In genomic region chr13:95419204-95419749, GRCm38 (mm10) we compare ENCODE assay signal across 12 mouse cellular contexts. TPM values are rescaled to one million over a fixed set of nuclear protein-coding genes. Genes with fewer than 3 reads are reported as not detected.
A peak's percentile ranks its signal among the peaks of the same experiment; 100 is the strongest.
DNase-seq lines count a peak whose midpoint lies in the region; ATAC-seq and TF ChIP-seq lines count a peak whose summit lies in the region.
"Had no signal": no experiment of that assay in that cellular context is flagged by ENCODE, and none has a peak within 500 bp of the region (broad histone marks: within the 10 kb centered on the region; RNA-seq: fewer than 3 reads in every experiment).

No protein-coding gene starts in this region.

- WGBS in embryonic facial prominence, embryonic 11.5 days: 37% methylated on average over 8 of the region's 8 CpGs
- 21% methylated on average over 8 of the region's 8 CpGs for WGBS in hindbrain, postnatal 0 days
- 36% methylated on average over 8 of the region's 8 CpGs for WGBS in liver, embryonic 12.5 days (ENCODE audit: insufficient replicate concordance)

- TF ChIP-seq CTCF in hindbrain, postnatal 0 days (IDR thresholded peaks at IDR 0.05; ENCODE audit: low read depth): no peak

- DNase-seq in right cerebral cortex, postnatal 4 days: peak; percentile 19
- no peak for DNase-seq in right cerebral cortex, postnatal 14 days
- DNase-seq in embryonic facial prominence, embryonic 11.5 days (ENCODE audit: low spot score): peak; percentile 31
- DNase-seq in hindbrain, postnatal 0 days (ENCODE audit: low spot score): peak; percentile 80
- no peak for DNase-seq in cerebellum, postnatal 4 days (ENCODE audit: low spot score in 2 of 2)
- DNase-seq in cerebellum, adult 9-11 months: no peak

- no peaks in the 10 kb centered on the region for H3K9me3 ChIP-seq in embryonic facial prominence, embryonic 11.5 days (replicated peaks; ENCODE audit: control insufficient read depth, low read length)
- H3K9me3 ChIP-seq in hindbrain, postnatal 0 days (ENCODE audit: low read length): no peaks in the 10 kb centered on the region
- H3K9me3 ChIP-seq in liver, embryonic 12.5 days (replicated peaks): no peaks in the 10 kb centered on the region
- H3K9me3 ChIP-seq: embryonic facial prominence, embryonic 12.5 days had no signal

- H3K4me1 ChIP-seq in embryonic facial prominence, embryonic 11.5 days (ENCODE audit: control insufficient read depth, insufficient read depth, low read length): peaks cover 2% of the 10 kb centered on the region; the same call in 1 of the 2 replicates
- H3K4me1 ChIP-seq in hindbrain, postnatal 0 days (ENCODE audit: insufficient read depth, low read length): peaks cover 8% of the 10 kb centered on the region
- 0 out of 2 replicates have a peak, but pooled peaks cover 4% of the 10 kb centered on the region for H3K4me1 ChIP-seq in liver, embryonic 12.5 days

- no peaks in the 10 kb centered on the region for H3K36me3 ChIP-seq in embryonic facial prominence, embryonic 11.5 days (replicated peaks; ENCODE audit: control insufficient read depth, insufficient read depth, low read depth, low read length)
- no peaks in the 10 kb centered on the region for H3K36me3 ChIP-seq in hindbrain, postnatal 0 days (ENCODE audit: insufficient read depth, low read length)
- H3K36me3 ChIP-seq in liver, embryonic 12.5 days: no peaks in the 10 kb centered on the region
- H3K36me3 ChIP-seq: embryonic facial prominence, embryonic 12.5 days had no signal

- H3K27me3 ChIP-seq in embryonic facial prominence, embryonic 11.5 days (ENCODE audit: control insufficient read depth, insufficient read depth, low read length): no peaks in the 10 kb centered on the region
- no peaks in the 10 kb centered on the region for H3K27me3 ChIP-seq in hindbrain, postnatal 0 days (ENCODE audit: insufficient read depth, low read length)
- H3K27me3 ChIP-seq in liver, embryonic 12.5 days (replicated peaks): peaks cover 10% of the 10 kb centered on the region; the same call in 1 of the 2 replicates
- H3K27me3 ChIP-seq: embryonic facial prominence, embryonic 12.5 days had no signal

- H3K4me2 ChIP-seq in embryonic facial prominence, embryonic 11.5 days (ENCODE audit: low read depth, low read length): no peak overlapping the region
- peak overlapping the region; percentile 21 for H3K4me2 ChIP-seq in hindbrain, postnatal 0 days (ENCODE audit: low read depth, low read length)
- H3K4me2 ChIP-seq in liver, embryonic 12.5 days: no peak overlapping the region
- H3K4me2 ChIP-seq: embryonic facial prominence, embryonic 12.5 days had no signal

- no peak overlapping the region for H3K4me3 ChIP-seq in embryonic facial prominence, embryonic 11.5 days (ENCODE audit: low read depth, low read length)
- no peak overlapping the region for H3K4me3 ChIP-seq in hindbrain, postnatal 0 days (ENCODE audit: low read length)
- no peak overlapping the region for H3K4me3 ChIP-seq in liver, embryonic 12.5 days
- H3K4me3 ChIP-seq: embryonic facial prominence, embryonic 12.5 days had no signal

- no peak overlapping the region for H3K9ac ChIP-seq in embryonic facial prominence, embryonic 11.5 days (replicated peaks; ENCODE audit: low read length)
- no peak overlapping the region for H3K9ac ChIP-seq in hindbrain, postnatal 0 days (replicated peaks; ENCODE audit: low read length)
- H3K9ac ChIP-seq in liver, embryonic 12.5 days: no peak overlapping the region
- H3K9ac ChIP-seq: embryonic facial prominence, embryonic 12.5 days had no signal

- peak; percentile 65; the same call in 1 of the 2 replicates for ATAC-seq in embryonic facial prominence, embryonic 11.5 days (replicated peaks; ENCODE audit: insufficient number of reproducible peaks, low FRiP score, low TSS enrichment, low read depth)
- peak; percentile 86 for ATAC-seq in hindbrain, postnatal 0 days
- peak; percentile 44; the same call in 1 of the 2 replicates for ATAC-seq in neutrophil, adult 5-6 weeks (ENCODE audit: extremely low read depth, insufficient number of reproducible peaks, low FRiP score, poor library complexity, severe bottlenecking)
- no peak for ATAC-seq in liver, embryonic 12.5 days

- H3K27ac ChIP-seq in embryonic facial prominence, embryonic 11.5 days (replicated peaks; ENCODE audit: low read depth, low read length): no peak overlapping the region
- 0 out of 2 replicates have a peak overlapping the region, but pooled peaks have one; percentile 29 for H3K27ac ChIP-seq in hindbrain, postnatal 0 days
- no peak overlapping the region for H3K27ac ChIP-seq in liver, embryonic 12.5 days
- H3K27ac ChIP-seq: embryonic facial prominence, embryonic 12.5 days had no signal

RNA-seq across cellular contexts. Expression of gene Crhbp, which starts 25.4 kb away (rescaled TPM):
- polyA plus RNA-seq in embryonic facial prominence, embryonic 11.5 days (2014; fragmentation: Nextera tagmentation; extraction: Ambion mirVana): 2.0 and 5.3 TPM in 2 replicates
- 8.6 and 11.0 TPM in 2 replicates for total RNA-seq in hindbrain, postnatal 0 days (2014; rRNA removed)
- 12.0 and 14.4 TPM in 2 replicates for polyA plus RNA-seq in hindbrain, postnatal 0 days (2015; fragmentation: Nextera tagmentation; extraction: Ambion mirVana)
- not detected in 2 replicates for total RNA-seq in neutrophil, adult 5-6 weeks (2017)
- polyA plus RNA-seq in liver, embryonic 12.5 days (2016; fragmentation: Nextera tagmentation; extraction: Ambion mirVana): not detected in 2 replicates

RNA-seq across cellular contexts. Expression of gene Aggf1, which starts 44.1 kb away (rescaled TPM):
- polyA plus RNA-seq in embryonic facial prominence, embryonic 11.5 days (2014; fragmentation: Nextera tagmentation; extraction: Ambion mirVana): 48.0 and 48.5 TPM in 2 replicates
- total RNA-seq in hindbrain, postnatal 0 days (2014; rRNA removed): 23.7 and 28.4 TPM in 2 replicates
- 29.1 and 30.4 TPM in 2 replicates for polyA plus RNA-seq in hindbrain, postnatal 0 days (2015; fragmentation: Nextera tagmentation; extraction: Ambion mirVana)
- 49.6 and 51.4 TPM in 2 replicates for total RNA-seq in neutrophil, adult 5-6 weeks (2017)
- polyA plus RNA-seq in liver, embryonic 12.5 days (2016; fragmentation: Nextera tagmentation; extraction: Ambion mirVana): 32.5 and 33.3 TPM in 2 replicates

RNA-seq across cellular contexts. Expression of gene S100z, which starts 59.2 kb away (rescaled TPM):
- polyA plus RNA-seq in embryonic facial prominence, embryonic 11.5 days (2014; fragmentation: Nextera tagmentation; extraction: Ambion mirVana): 1.9 and 2.1 TPM in 2 replicates
- not detected in 2 replicates for total RNA-seq in hindbrain, postnatal 0 days (2014; rRNA removed)
- polyA plus RNA-seq in hindbrain, postnatal 0 days (2015; fragmentation: Nextera tagmentation; extraction: Ambion mirVana): not detected in 2 replicates
- not detected in 2 replicates for total RNA-seq in neutrophil, adult 5-6 weeks (2017)
- not detected in 2 replicates for polyA plus RNA-seq in liver, embryonic 12.5 days (2016; fragmentation: Nextera tagmentation; extraction: Ambion mirVana)
- total RNA-seq: left cerebral cortex, adult 18-20 months had no signal
- polyA plus RNA-seq: heart, embryonic 16.5 days; stomach, embryonic 14.5 days had no signal

Comparison
In these comparisons a context has a peak if more than half of its experiments do, and no peak if none do; other contexts are left out.
1. DNase-seq: peak in right cerebral cortex, postnatal 4 days (single experiment), embryonic facial prominence, embryonic 11.5 days (single experiment) and hindbrain, postnatal 0 days (single experiment); none in right cerebral cortex, postnatal 14 days (single experiment), cerebellum, postnatal 4 days (0 of 2) and cerebellum, adult 9-11 months (single experiment).